Comparison of ENCODE assay signal across 2 mouse cellular contexts in genomic region chr11:115704648-115705047, GRCm38 (mm10).
TF ChIP-seq lines count a peak whose summit lies in the region.

No protein-coding gene starts in this region.

TF ChIP-seq in CH12.LX, 34 proteins besides CTCF, POLR2A, EP300 and RAD21 (continued from another document):
- TF ChIP-seq USF1 (IDR thresholded peaks at IDR 0.05; ENCODE audit: low read depth, low read length) (no peak), GABPA (IDR thresholded peaks at IDR 0.05; ENCODE audit: insufficient replicate concordance, low read depth, low read length) (no peak), RCOR1 (conservative IDR thresholded peaks at IDR 0.05; ENCODE audit: low read depth, low read length) (no peak), ZC3H11A (IDR thresholded peaks at IDR 0.05; ENCODE audit: low read depth, low read length) (no peak), SMC3 (IDR thresholded peaks at IDR 0.05; ENCODE audit: low read depth, low read length) (no peak), CHD2 (IDR thresholded peaks at IDR 0.05; ENCODE audit: low read length) (no peak), NRF1 (IDR thresholded peaks at IDR 0.05; ENCODE audit: low read depth, low read length) (no peak), TBP (conservative IDR thresholded peaks at IDR 0.05; ENCODE audit: low read depth, low read length) (no peak)

TF ChIP-seq in MEL, 35 proteins besides CTCF, POLR2A, EP300 and RAD21 (continued from another document):
- TF ChIP-seq ZKSCAN1 (IDR thresholded peaks at IDR 0.05; ENCODE audit: low read depth, low read length) (no peak), MXI1 (IDR thresholded peaks at IDR 0.05; ENCODE audit: low read depth, low read length) (peak; percentile 79; the same call in 1 of the 2 replicates), MYC (IDR thresholded peaks at IDR 0.05; ENCODE audit: low read depth, low read length) (0 out of 2 replicates have a peak, but pooled peaks have one; percentile 26), ZC3H11A (IDR thresholded peaks at IDR 0.05; ENCODE audit: low read depth, low read length) (no peak), TCF12 (IDR thresholded peaks at IDR 0.05; ENCODE audit: low read depth, low read length) (peak; percentile 31; the same call in 1 of the 2 replicates), RCOR1 (IDR thresholded peaks at IDR 0.05; ENCODE audit: low read depth, low read length) (0 out of 2 replicates have a peak, but pooled peaks have one; percentile 8), ETS1 (IDR thresholded peaks at IDR 0.05; ENCODE audit: low read depth, low read length) (0 out of 2 replicates have a peak, but pooled peaks have one; percentile 20), MAX (IDR thresholded peaks at IDR 0.05; ENCODE audit: low read length) (0 out of 2 replicates have a peak, but pooled peaks have one; percentile 36), KAT2A (conservative IDR thresholded peaks at IDR 0.05; ENCODE audit: low read depth, low read length) (no peak), ZNF384 (IDR thresholded peaks at IDR 0.05; ENCODE audit: low read depth, low read length) (peak; percentile 78), NELFE (IDR thresholded peaks at IDR 0.05; ENCODE audit: low read depth, low read length) (no peak), POLR2AphosphoS5 (IDR thresholded peaks at IDR 0.05; ENCODE audit: borderline replicate concordance, low read depth, low read length) (no peak), TAL1 (IDR thresholded peaks at IDR 0.05; ENCODE audit: low read length) (0 out of 2 replicates have a peak, but pooled peaks have one; percentile 30), SMC3 (IDR thresholded peaks at IDR 0.05; ENCODE audit: low read depth, low read length) (no peak)
